Mouse (Mus musculus) ovary, adult 10 weeks (tissue): ENCODE measurements around the gene Pepd. TPM values are rescaled to one million over a fixed set of nuclear protein-coding genes. Genes with fewer than 3 reads are reported as not detected.

Experiments
- polyA plus RNA-seq: library from polyadenylated mRNA; stranded (reverse); fragments of 350-450 nt; fragmentation: Illumina TruSeq; extraction: RNeasy Lipid Tissue Mini Kit (QIAGEN cat#74804); gene quantifications from one replicate; pipeline ENCODE4 v1.2.3, GENCODE M21; 2014

Pepd gene
- 9.1 TPM for polyA plus RNA-seq

DNA sequence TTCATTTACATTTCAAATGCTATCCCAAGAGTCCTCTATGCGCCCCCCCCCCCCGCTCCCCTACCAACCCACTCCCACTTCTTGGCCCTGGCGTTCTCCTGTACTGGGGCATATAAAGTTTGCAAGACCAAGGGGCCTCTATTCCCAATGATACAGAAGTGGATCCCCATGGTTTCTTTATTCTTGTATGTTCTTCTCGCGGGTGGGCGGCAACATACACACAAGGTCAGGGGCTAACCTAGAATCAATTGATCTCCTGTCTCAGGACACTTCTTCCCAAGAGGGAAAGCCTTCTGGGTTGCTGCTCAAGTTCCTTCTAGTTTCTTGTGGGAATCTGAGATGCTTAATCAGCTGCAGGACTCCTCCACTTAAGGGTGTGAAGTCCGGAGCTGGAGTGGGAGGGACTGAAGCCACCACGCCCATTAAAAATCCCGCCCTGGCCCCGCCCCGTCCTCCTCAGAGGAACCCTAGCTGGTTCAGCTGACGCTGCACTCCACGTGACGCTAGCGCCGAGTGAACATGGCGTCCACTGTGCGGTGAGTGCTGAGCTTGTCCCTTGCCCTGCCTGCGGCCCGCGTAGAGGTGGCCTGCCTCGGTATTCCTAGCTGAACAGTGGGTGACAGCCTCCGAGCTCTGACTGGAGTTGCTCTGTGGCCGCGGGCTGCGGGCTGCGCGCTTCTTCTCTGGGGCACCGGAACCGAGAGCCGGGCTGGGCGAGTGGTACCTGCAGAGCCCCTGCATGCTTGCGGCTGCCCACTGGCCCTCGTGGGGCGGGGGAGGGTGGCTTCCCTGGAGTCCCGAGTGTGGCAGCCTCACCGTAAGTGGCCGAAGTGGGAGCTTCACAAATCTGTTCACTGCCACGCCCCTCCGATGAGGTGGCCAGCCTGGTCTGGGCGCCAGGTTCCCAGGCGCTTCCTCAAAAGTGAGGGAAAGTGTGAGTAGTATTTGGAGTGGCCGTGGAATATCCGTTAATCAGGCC lies at the start of gene Pepd:
Gene Pepd, plus strand, starts transcription at position 461 of the 979 bp plus-strand sequence.

DNA sequence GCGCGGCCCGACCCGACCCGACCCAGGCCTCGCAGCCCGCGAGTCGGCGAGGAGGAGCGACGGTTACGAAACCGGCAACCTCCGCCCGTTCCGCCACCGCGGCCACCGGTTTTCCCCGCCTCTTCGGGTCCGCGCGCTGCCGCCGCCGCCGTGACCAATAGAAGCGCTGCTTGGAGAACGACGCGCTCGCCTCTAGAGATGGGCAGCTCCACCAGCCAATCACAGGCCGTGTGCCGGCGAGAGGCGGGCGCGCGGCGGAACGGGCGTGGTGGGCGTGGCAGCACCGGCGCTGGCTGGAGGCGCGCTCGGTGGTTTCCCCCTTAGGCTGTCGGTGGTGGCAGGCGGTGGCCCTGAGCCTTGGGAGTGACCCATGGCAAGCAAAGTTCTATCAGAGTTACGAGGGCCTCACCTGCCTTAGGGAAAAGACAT lies 144.3 kb downstream of the Pepd start, which contains the start of gene Cebpg:
Gene Cebpg, minus strand, starts transcription at position 138 of the 429 bp plus-strand sequence.

Other genes with a start within 250 kb of the Pepd start
- 0.43 TPM for gene Chst8, start 99.7 kb upstream of the Pepd start, polyA plus RNA-seq
- 67.5 TPM for gene Cebpg, start 144.2 kb downstream of the Pepd start, polyA plus RNA-seq
- 16.8 TPM for gene Cebpa, start 206.9 kb downstream of the Pepd start, polyA plus RNA-seq